Mouse (Mus musculus): ENCODE data around the gene Ppp1r27.
"Not testable (repeated sequence)": the region's sequence is repeated elsewhere in the genome, so short reads cannot be mapped to it uniquely, and the experiment has no call there.

Gene Ppp1r27

GRCm38 (mm10) chr11:120515611-120516010 is 35.3 kb downstream of the Ppp1r27 start:
- peak; percentile 83 for DNase-seq (ENCODE audit: low read depth, low spot score)

- not testable (repeated sequence) for DNase-seq (ENCODE audit: low read depth, low spot score)
These were observed 36.7 kb downstream of the Ppp1r27 start for GRCm38 (mm10) chr11:120514262-120514661.

- DNase-seq (ENCODE audit: low read depth, low spot score) = peak; percentile 83
These were observed 38.0 kb downstream of the Ppp1r27 start for GRCm38 (mm10) chr11:120512790-120513453.

- peak; percentile 26 for DNase-seq (ENCODE audit: low read depth, low spot score)
These were observed 40.4 kb downstream of the Ppp1r27 start for GRCm38 (mm10) chr11:120510375-120511030.

GRCm38 (mm10) chr11:120509940-120510339 is 41.0 kb downstream of the Ppp1r27 start:
- DNase-seq (ENCODE audit: low read depth, low spot score) = no peak

GRCm38 (mm10) chr11:120508290-120508870 is 42.6 kb downstream of the Ppp1r27 start:
- DNase-seq (ENCODE audit: low read depth, low spot score) = no peak

GRCm38 (mm10) chr11:120507611-120508289 is 43.2 kb downstream of the Ppp1r27 start:
- no peak for DNase-seq (ENCODE audit: low read depth, low spot score)

GRCm38 (mm10) chr11:120506899-120507298 is 44.0 kb downstream of the Ppp1r27 start:
- no peak for DNase-seq (ENCODE audit: low read depth, low spot score)

GRCm38 (mm10) chr11:120505661-120506060 is 45.3 kb downstream of the Ppp1r27 start:
- DNase-seq (ENCODE audit: low read depth, low spot score) = no peak

GRCm38 (mm10) chr11:120501701-120502100 is 49.2 kb downstream of the Ppp1r27 start:
- DNase-seq (ENCODE audit: low read depth, low spot score) = no peak

GRCm38 (mm10) chr11:120501018-120501417 is 49.9 kb downstream of the Ppp1r27 start:
- DNase-seq (ENCODE audit: low read depth, low spot score) = no peak

GRCm38 (mm10) chr11:120500357-120500756 is 50.6 kb downstream of the Ppp1r27 start:
- no peak for DNase-seq (ENCODE audit: low read depth, low spot score)

All from mesoderm, embryonic 11.5 days (tissue).